Mouse (Mus musculus) kidney, adult 2 months (tissue): ENCODE measurements at regions not wholly inside any gene's neighbourhood (a gene's known extent, or its start where the extent isn't known, plus 50 kb on each side); places are given as distances from the start of the nearest gene placed in this dataset.

Experiments used
- CTCF ChIP-seq: fragments of 200-500 bp; conservative IDR thresholded peaks from 2 replicates; pipeline ENCODE4 v1.5.1; 2011; ENCODE audit warnings: low read depth, mild to moderate bottlenecking, control low read depth, low read length, moderate library complexity, mixed read lengths; ENCODE audit not compliant: insufficient read depth, insufficient read length
- POLR2A ChIP-seq: fragments of 200-500 bp; IDR thresholded peaks from one replicate; pipeline ENCODE4 v1.6.1; 2011; ENCODE audit warnings: low read depth, low read length, control low read depth

DNA sequence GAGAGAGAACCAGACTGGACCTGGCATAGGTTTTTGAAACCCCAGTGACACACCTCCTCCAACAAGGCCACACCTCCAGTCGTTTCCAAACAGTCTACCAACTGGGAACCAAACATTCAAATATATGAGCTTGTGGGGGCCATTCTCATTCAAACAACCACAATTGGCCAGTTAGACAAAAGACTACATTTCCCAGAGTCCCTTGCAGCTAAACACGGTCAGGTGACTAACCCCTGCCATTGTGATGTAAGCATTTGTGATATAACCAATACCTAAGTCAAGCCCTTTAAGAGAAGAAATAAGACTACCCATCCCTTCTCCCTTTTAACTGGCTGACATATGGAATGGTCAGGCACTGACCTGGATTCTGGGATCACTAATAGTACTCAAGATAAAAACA is 51.8 kb upstream of the Rph3a start:
- TF ChIP-seq CTCF (no peak), POLR2A (no peak)
